In the genomic region with DNA sequence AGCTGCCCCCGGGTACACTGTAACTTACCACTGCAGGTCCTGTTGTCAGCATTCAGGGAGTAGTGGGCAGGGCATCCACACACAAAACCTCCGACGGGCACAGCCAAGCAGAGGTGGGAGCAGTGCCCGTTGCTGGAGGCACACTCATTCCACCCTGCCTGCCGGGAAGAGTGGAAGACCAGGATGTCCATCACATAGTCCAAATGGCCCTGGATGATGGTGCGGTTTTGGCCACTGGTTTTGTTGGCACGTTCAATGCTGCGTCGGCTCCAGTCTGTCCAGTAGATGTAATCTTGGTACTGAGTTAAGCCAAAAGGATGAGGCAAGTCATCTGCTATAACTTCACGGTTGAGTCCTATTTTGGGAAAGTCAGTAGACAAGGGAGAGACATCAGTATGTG, we compare ENCODE assay signal across 24 mouse cellular contexts.
"Had no signal": no experiment of that assay in that cellular context is flagged by ENCODE, and none has a peak within 500 bp of the region (broad histone marks: within the 10 kb centered on the region; RNA-seq: fewer than 3 reads in every experiment).

No protein-coding gene starts in this region.

- H3K4me1 ChIP-seq: hindbrain, embryonic 10.5 days; hindbrain, embryonic 12.5 days; intestine, embryonic 15.5 days; limb, embryonic 10.5 days; liver, embryonic 12.5 days had no signal

- DNase-seq: forebrain, postnatal 0 days; heart, adult 18-20 months; heart, postnatal 10 days; heart, postnatal 4 days; kidney, adult 18-20 months; kidney, adult 8-10 months; kidney, postnatal 10 days; kidney, postnatal 4 days; liver had no signal

- H3K4me2 ChIP-seq: heart, embryonic 12.5 days; hindbrain, embryonic 12.5 days; hindbrain, embryonic 14.5 days; intestine, embryonic 15.5 days; limb, embryonic 12.5 days; liver, embryonic 12.5 days had no signal

- ATAC-seq: forebrain, postnatal 0 days; hindbrain, embryonic 16.5 days; inflammation-experienced regulatory T-cells, adult 6 months; intestine, embryonic 15.5 days; intestine, postnatal 0 days; liver, embryonic 12.5 days had no signal

- H3K27ac ChIP-seq: heart, embryonic 10.5 days; hindbrain, embryonic 10.5 days; hindbrain, embryonic 12.5 days; hindbrain, embryonic 14.5 days; intestine, embryonic 15.5 days; layer of hippocampus, adult 2 months; left cerebral cortex, adult 2 months; limb, embryonic 10.5 days; limb, embryonic 12.5 days; liver, embryonic 12.5 days; liver, embryonic 14.5 days had no signal

- H3K9me3 ChIP-seq: heart, embryonic 10.5 days; heart, embryonic 12.5 days; hindbrain, embryonic 10.5 days; hindbrain, embryonic 12.5 days; intestine, embryonic 15.5 days; limb, embryonic 10.5 days; limb, embryonic 12.5 days; liver, embryonic 12.5 days had no signal

- H3K9ac ChIP-seq: forebrain, postnatal 0 days; heart, embryonic 12.5 days; hindbrain, embryonic 12.5 days; hindbrain, embryonic 14.5 days; intestine, embryonic 15.5 days; limb, embryonic 12.5 days; liver, embryonic 12.5 days; liver, embryonic 14.5 days had no signal

- H3K27me3 ChIP-seq: heart, embryonic 12.5 days; hindbrain, embryonic 12.5 days; intestine, embryonic 15.5 days; limb, embryonic 12.5 days; liver, embryonic 12.5 days had no signal

- H3K4me3 ChIP-seq: heart, embryonic 10.5 days; heart, embryonic 12.5 days; hindbrain, embryonic 10.5 days; hindbrain, embryonic 12.5 days; intestine, embryonic 15.5 days; layer of hippocampus, adult 2 months; left cerebral cortex, adult 2 months; limb, embryonic 10.5 days; limb, embryonic 12.5 days; liver, embryonic 12.5 days had no signal
